Mouse (Mus musculus) C2C12 (cell line): ENCODE measurements at regions not wholly inside any gene's neighbourhood (a gene's known extent, or its start where the extent isn't known, plus 50 kb on each side); places are given as distances from the start of the nearest gene placed in this dataset.

ENCODE experiments used
- CTCF ChIP-seq: IDR thresholded peaks from one replicate; pipeline ENCODE4 v1.5.1; 2011; ENCODE audit not compliant: control insufficient read depth, insufficient read depth, insufficient read length
- MYOG ChIP-seq: IDR thresholded peaks from one replicate; pipeline ENCODE4 v1.6.1; 2011; ENCODE audit not compliant: control insufficient read depth, insufficient read length; ENCODE audit errors: extremely low read depth
- USF1 ChIP-seq: IDR thresholded peaks from one replicate; pipeline ENCODE4 v1.6.1; 2011; ENCODE audit warnings: low read depth, mild to moderate bottlenecking, control low read depth, moderate library complexity

- TF ChIP-seq CTCF (no peak), MYOG (no peak), USF1 (no peak)
These were observed 242.7 kb upstream of the Ttc29 start for GRCm38 (mm10) chr8:77970378-77970777.
